Mouse (Mus musculus): ENCODE measurements around the gene Vmn1r84. TPM values are rescaled to one million over a fixed set of nuclear protein-coding genes. Genes with fewer than 3 reads are reported as not detected.

Gene Vmn1r84
- polyA plus RNA-seq (2021), result not detected

- no peak for TF ChIP-seq CTCF (IDR thresholded peaks at IDR 0.05)
- ATAC-seq, result no peak
- POLR2A ChIA-PET, result no interaction called here
Observed at GRCm38 (mm10) chr7:12369173-12369572, at the start of gene Vmn1r84. Gene Vmn1r84 (minus strand): TSS chr7:12369273.

GRCm38 (mm10) chr7:12329381-12329780 lies 39.7 kb downstream of the Vmn1r84 start, which contains the start of gene Vmn1r83:
Gene Vmn1r83 (minus strand): TSS chr7:12329481.
- DNase-seq (ENCODE audit: low read depth, low spot score) (no peak), ATAC-seq (no peak)
- in situ Hi-C loops (cut with MboI; ENCODE audit: low pct_unique_long_range_greater_than_20kb), result no loop called here
- POLR2A ChIA-PET, result no interaction called here
- CTCF ChIA-PET, result no interaction called here
- no peaks in the 10 kb centered on the region for H3K27me3 ChIP-seq
- no peak for TF ChIP-seq CTCF (IDR thresholded peaks at IDR 0.05)

More at GRCm38 (mm10) chr7:12369173-12369572, at the start of gene Vmn1r84:
- in situ Hi-C loops (cut with MboI; ENCODE audit: low pct_unique_long_range_greater_than_20kb), result no loop called here
- no peak for DNase-seq (ENCODE audit: low read depth, low spot score)
- peaks cover 8% of the 10 kb centered on the region for H3K27me3 ChIP-seq
- CTCF ChIA-PET, result no interaction called here

Other genes starting within 250 kb of the Vmn1r84 start
- not detected for gene Vmn1r78, start 219.0 kb downstream of the Vmn1r84 start, polyA plus RNA-seq (2021)
- 0.06 TPM for gene Vmn1r79, start 198.0 kb downstream of the Vmn1r84 start, polyA plus RNA-seq (2021)
- not detected for gene Vmn1r80, start 180.0 kb downstream of the Vmn1r84 start, polyA plus RNA-seq (2021)
- gene Vmn1r81, start 101.0 kb downstream of the Vmn1r84 start, polyA plus RNA-seq (2021), result under 0.01 TPM
- gene Vmn1r82, start 68.8 kb downstream of the Vmn1r84 start, polyA plus RNA-seq (2021), result not detected
- gene Vmn1r83, start 39.8 kb downstream of the Vmn1r84 start, polyA plus RNA-seq (2021), result not detected
- gene Zfp551, start 53.5 kb upstream of the Vmn1r84 start, polyA plus RNA-seq (2021), result 2.6 TPM
- 10.3 TPM for gene Zfp606, start 109.0 kb upstream of the Vmn1r84 start, polyA plus RNA-seq (2021)
- gene 2900092C05Rik, start 143.2 kb upstream of the Vmn1r84 start, polyA plus RNA-seq (2021), result 0.06 TPM
- under 0.01 TPM for gene Vmn2r53, start 239.5 kb upstream of the Vmn1r84 start, polyA plus RNA-seq (2021)

All from Patski (cell line).